Mouse (Mus musculus) embryonic fibroblast, embryonic 13.5 days (primary cell): ENCODE results near the gene Zfp385c.

Experiments used
- CTCF ChIP-seq: IDR thresholded peaks from 2 replicates; pipeline ENCODE4 v1.5.1; 2011; ENCODE audit warnings: mild to moderate bottlenecking, control low read depth, low read length, moderate library complexity, borderline replicate concordance; ENCODE audit not compliant: insufficient read depth
- POLR2A ChIP-seq: IDR thresholded peaks from 2 replicates; pipeline ENCODE4 v1.6.1; 2011; ENCODE audit warnings: low read depth, mild to moderate bottlenecking, control low read depth, low read length, moderate library complexity

GRCm38 (mm10) chr11:100701301-100701700 is 9.0 kb upstream of the Zfp385c start:
- no peak for TF ChIP-seq CTCF
- no peak for TF ChIP-seq POLR2A
